Mouse (Mus musculus) olfactory bulb, adult 2 months (tissue): Measurements from ENCODE around the gene Sh3tc1. TPM values are rescaled to one million over a fixed set of nuclear protein-coding genes. Genes with fewer than 3 reads are reported as not detected.

ENCODE experiments used
- H3K27ac ChIP-seq: fragments of 200-500 bp; 2 replicates; pipeline ENCODE4 v1.5.1; 2012; ENCODE audit warnings: low read depth, low read length; ENCODE audit not compliant: insufficient read depth
- H3K4me1 ChIP-seq: fragments of 200-500 bp; 2 replicates; pipeline ENCODE4 v1.6.1; 2012; ENCODE audit warnings: low read length; ENCODE audit not compliant: control insufficient read depth, insufficient read depth
- H3K4me3 ChIP-seq: fragments of 200-500 bp; 2 replicates; pipeline ENCODE4 v1.5.1; 2012; ENCODE audit warnings: mild to moderate bottlenecking, low read depth, low read length, moderate library complexity; ENCODE audit not compliant: insufficient read depth
- CTCF ChIP-seq: fragments of 200-500 bp; IDR thresholded peaks from 2 replicates; pipeline ENCODE4 v1.5.1; 2012; ENCODE audit warnings: low read depth, mild to moderate bottlenecking, low read length, moderate library complexity; ENCODE audit not compliant: insufficient read depth
- POLR2A ChIP-seq: fragments of 200-500 bp; IDR thresholded peaks from 2 replicates; pipeline ENCODE4 v1.6.1; 2012; ENCODE audit warnings: mild to moderate bottlenecking, low read depth, low read length, moderate library complexity; ENCODE audit not compliant: insufficient read depth
- WGBS: fragments of 180-500 bp; shearing (Covaris S2); methylation state at CpG from one replicate; pipeline ENCODE4 v1.1.7; 2018; 5-methylcytosine and 5-hydroxymethylcytosine counted together
- polyA plus RNA-seq: library from polyadenylated mRNA; stranded (reverse); fragments of >200 nt; gene quantifications from 2 replicates; pipeline ENCODE4 v1.2.4, GENCODE M21; 2012; ENCODE audit warnings: low replicate concordance; ENCODE audit not compliant: missing spikeins, insufficient read depth, insufficient read length

Gene Sh3tc1
- not detected in 2 replicates for polyA plus RNA-seq

DNA sequence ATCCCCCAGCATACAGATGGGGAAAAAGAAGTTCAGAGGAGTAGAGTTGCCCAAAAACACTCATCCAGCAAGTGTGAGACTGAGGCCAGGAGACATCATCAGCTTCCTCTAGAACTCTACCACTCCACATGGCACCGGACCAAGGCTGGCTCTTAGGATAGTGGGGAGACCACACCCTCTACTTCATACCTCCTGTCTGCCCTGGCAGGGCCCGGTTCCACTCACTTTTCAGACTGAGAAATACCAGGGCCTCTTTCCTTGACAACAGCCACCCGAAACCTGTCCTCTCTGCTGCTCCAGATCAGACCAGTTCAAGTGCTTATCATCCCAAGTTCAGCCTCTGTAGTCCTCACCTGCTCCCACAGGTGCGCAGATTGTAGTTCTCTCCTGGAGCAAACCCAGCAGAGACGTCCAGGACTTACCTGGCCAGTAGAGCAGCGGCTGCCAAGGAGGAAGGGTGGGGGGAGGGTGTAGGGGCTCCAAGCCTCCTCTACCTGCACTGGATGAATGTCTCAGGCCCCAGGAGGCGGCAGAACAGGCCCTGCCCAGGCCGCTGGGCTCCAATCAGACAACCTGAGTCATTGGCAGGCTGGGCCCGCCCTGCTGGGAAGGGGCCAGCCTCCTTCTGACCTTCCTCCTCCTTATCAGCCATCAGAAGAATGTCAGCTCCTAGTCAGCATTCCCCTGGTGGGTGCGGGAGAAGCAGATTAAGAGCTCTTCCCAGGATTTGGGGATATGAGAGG is at the start of gene Sh3tc1:
Sh3tc1 (minus strand) TSS at position 452 of the 743 bp plus-strand sequence.
- 49% methylated on average over 10 of the region's 10 CpGs for WGBS
- TF ChIP-seq POLR2A (no peak), CTCF (no peak)
- Histone ChIP-seq H3K27ac (no peak within 1 kb of the TSS), H3K4me3 (no peak within 1 kb of the TSS), H3K4me1 (peaks cover 9% of the 10 kb centered on the region)

DNA sequence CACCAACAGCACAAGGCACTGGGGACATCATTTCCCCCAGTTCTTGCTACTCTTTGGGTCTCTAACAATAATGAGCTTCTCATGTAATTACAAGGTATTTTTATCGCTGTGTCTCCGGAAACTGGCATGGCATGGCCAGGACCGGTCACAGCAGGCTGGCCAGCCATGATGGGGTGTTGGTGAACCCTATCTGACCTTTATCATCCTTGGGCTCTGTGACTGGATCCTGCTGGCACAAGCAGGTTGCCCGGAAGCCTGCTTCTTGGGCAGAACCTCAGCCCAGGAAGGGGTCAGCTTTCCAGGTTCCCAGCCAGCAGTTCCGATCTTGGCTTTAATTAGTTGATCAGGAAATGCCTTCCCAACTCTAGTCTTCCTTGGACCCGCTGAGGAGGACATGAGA is 48.9 kb upstream of the Sh3tc1 start:
- H3K27ac ChIP-seq, result no peak overlapping the region
- 80% methylated on average over 6 of the region's 6 CpGs for WGBS
- H3K4me1 ChIP-seq, result peaks cover 16% of the 10 kb centered on the region
- H3K4me3 ChIP-seq, result no peak overlapping the region
- TF ChIP-seq POLR2A (no peak), CTCF (no peak)

DNA sequence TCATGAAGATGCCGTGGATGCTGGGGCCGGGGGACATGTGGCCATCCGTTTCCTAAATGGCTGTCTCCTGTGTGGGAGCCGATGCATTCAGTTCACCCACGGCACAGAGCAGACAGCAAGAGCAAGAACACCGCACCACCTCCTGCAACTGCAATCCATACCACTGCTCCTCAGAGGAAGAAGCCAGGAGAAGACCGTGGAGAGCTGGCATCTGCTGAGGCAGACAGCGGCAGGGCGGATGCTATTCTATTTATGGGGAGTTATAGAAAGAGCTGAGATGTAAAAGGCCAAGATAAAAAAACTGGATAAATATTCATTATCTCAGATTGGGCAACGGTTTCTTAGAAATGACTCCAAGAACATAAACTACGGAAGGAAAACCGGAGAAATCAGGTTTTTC is 48.1 kb upstream of the Sh3tc1 start:
- peaks cover 16% of the 10 kb centered on the region for H3K4me1 ChIP-seq
- WGBS, result 56% methylated on average over 12 of the region's 12 CpGs
- H3K27ac ChIP-seq, result no peak overlapping the region
- H3K4me3 ChIP-seq, result no peak overlapping the region
- TF ChIP-seq CTCF (no peak), POLR2A (no peak)

DNA sequence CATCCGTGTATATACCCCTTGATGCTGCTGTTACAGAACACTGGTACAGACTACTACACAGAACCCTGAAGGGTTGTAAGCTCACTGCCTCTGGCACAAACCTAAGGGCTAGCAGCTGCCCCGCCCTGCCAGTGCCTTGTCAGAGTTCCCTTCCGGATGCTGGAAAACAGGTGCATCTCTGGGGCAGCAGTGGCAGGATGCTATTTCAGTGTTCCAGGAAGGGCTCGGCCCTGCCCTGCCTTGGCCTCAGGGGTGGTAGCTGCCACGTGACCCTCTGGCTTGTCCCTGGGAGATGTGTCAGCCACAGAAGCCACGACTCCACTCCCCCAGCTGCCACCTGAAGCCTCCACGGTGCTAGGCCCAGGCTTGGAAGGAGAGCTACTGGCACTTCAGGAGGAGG is 46.1 kb upstream of the Sh3tc1 start:
- Histone ChIP-seq H3K4me1 (peaks cover 13% of the 10 kb centered on the region), H3K4me3 (no peak overlapping the region), H3K27ac (no peak overlapping the region)
- TF ChIP-seq CTCF, result no peak
- no peak for TF ChIP-seq POLR2A
- 84% methylated on average over 7 of the region's 7 CpGs for WGBS

DNA sequence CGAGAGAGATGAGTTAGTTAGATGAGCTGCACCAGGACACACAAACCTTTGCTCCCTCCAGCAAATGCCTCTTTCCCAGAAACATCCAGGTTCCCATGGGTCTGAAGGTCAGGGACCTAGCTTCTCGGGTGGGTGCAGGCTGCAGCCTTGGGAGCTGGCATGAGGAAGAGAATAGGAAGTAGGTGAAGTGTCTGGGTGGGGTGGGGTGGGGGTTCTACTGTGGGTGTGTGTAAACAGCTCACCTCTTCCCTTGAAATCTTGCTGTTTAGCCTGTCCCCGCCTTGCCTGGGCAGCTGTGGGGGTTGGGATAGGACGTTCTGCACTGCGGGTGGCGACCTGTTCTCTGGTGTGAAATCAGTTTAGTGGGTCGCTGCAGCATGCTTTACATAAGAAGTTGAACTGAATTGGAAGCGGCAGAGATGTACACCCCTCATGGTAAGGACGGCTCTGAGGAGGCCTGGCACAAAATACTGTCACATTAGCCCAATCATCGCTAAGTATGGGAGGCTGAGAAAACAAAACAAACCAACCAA is 42.9 kb upstream of the Sh3tc1 start:
- no peak overlapping the region for H3K27ac ChIP-seq
- H3K4me3 ChIP-seq, result no peak overlapping the region
- TF ChIP-seq POLR2A, result no peak
- TF ChIP-seq CTCF, result no peak
- H3K4me1 ChIP-seq, result peaks cover 5% of the 10 kb centered on the region
- WGBS, result 73% methylated on average over 10 of the region's 10 CpGs

DNA sequence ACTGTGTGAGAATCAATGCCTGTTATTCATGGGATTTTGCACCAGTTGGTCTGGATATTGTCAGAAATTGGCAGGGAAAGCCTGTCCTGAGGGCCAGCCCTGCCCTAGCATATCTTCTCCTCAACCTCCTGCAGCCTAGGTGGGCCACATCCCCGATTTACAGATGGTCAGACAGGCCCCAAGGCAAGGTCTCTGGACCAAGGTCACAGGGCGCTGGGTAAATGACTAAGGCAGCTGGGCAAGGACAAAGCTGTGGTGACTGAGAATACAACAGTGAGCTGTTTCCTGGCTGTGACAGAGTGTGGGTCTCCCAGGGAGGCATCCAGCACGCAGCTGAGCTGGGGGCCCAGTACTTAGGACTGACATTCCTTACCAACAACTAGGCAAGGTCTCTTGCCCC is 41.3 kb upstream of the Sh3tc1 start:
- TF ChIP-seq POLR2A, result no peak
- TF ChIP-seq CTCF, result no peak
- Histone ChIP-seq H3K27ac (no peak overlapping the region), H3K4me1 (no peaks in the 10 kb centered on the region), H3K4me3 (no peak overlapping the region)
- WGBS, result 76% methylated on average over 3 of the region's 3 CpGs

DNA sequence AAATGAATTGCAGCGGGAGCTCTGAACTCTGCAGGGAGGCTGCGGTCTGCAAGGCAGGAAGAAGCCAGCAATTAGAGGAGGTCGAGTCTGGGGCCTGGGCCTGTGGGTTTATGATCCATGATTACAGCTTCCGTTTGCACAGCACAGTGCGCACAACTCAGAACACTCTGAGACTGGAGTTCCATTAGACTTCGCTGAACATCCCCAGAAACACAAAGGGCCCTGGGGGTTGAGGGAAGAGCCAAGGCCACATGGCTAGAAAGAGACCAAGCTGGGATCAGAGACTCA is 34.3 kb upstream of the Sh3tc1 start:
- Histone ChIP-seq H3K27ac (no peak overlapping the region), H3K4me3 (no peak overlapping the region), H3K4me1 (no peaks in the 10 kb centered on the region)
- 75% methylated on average over 6 of the region's 6 CpGs for WGBS
- TF ChIP-seq POLR2A, result no peak
- TF ChIP-seq CTCF, result no peak

DNA sequence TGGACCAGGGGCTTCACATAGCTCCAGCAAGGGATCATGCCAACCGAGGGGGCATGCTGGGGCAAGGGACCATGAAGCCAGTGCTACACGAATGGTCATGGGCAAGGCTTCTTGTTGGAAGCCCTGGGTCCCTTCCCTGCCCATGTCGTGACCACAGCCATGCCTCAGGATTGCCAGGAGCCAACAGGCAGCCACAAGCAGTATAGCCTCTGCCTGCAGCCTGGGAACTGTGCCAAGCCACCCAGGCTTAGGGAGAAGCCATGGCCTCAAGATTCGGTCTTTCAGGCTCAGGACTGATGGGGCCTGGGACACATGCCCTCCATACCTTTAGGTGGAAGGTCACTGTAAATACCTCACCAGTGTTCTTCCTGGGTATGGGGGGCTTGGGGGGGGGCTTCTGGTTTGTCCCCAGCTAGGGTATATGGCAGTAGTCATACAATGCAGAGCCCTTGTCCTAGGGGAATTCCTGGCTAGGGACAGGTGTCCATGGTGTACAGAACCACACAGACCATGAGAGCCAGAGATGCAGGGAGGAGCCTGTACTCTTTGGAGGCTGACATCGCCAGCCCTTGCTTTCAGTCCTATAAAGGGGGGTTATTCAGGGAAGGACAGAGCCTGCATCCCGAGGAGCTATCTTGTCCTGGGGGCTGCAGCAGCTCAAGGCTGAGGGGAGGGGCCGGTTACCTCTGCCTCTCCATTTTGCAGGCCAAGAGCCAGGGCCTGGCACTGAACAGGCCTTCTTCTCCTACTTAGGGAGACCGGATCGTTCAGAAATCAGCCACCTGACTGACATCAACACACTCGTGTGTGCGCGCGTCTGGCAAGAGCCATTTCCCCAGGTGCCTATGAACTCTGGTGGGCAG is 33.7 kb upstream of the Sh3tc1 start:
- Histone ChIP-seq H3K27ac (no peak overlapping the region), H3K4me1 (no peaks in the 10 kb centered on the region), H3K4me3 (no peak overlapping the region)
- 76% methylated on average over 13 of the region's 13 CpGs for WGBS
- TF ChIP-seq POLR2A (no peak), CTCF (no peak)
